ENCODE assay signal across 26 mouse cellular contexts in the genomic region with DNA sequence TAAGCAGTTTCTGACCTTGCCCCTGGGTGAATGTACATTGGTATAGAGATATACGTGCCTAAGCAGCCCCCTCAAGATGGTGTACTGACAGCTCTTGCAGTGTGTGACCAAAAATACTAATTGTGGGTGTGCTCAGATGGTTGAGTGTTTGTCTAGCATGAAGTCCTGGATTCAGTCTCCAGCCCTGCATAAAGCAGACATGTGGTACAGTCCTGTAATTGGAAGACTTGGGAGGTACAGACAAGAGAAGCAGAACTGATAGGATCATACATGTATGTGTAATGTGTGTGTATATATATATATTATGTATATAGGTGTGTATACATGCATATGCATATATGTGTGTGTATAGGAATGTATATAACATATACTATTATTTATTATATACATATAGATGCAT. TPM values are rescaled to one million over a fixed set of nuclear protein-coding genes. Genes with fewer than 3 reads are reported as not detected.
"Had no signal": no experiment of that assay in that cellular context is flagged by ENCODE, and none has a peak within 500 bp of the region (broad histone marks: within the 10 kb centered on the region; RNA-seq: fewer than 3 reads in every experiment).

No protein-coding gene starts in this region.

- H3K36me3 ChIP-seq: heart, embryonic 13.5 days; heart, embryonic 15.5 days; hindbrain, embryonic 12.5 days; kidney, embryonic 15.5 days; limb, embryonic 13.5 days; limb, embryonic 15.5 days had no signal

- H3K4me3 ChIP-seq: heart, adult 2 months; heart, embryonic 13.5 days; heart, embryonic 15.5 days; hindbrain, embryonic 12.5 days; kidney, embryonic 15.5 days; limb, embryonic 13.5 days; limb, embryonic 15.5 days had no signal

- DNase-seq: forebrain, postnatal 0 days; gastrocnemius, postnatal 14 days; gastrocnemius, postnatal 36 days; heart, adult 11 months; heart, adult 2 months; heart, postnatal 14 days; heart, postnatal 36 days; kidney, adult 11 months; kidney, adult 2 months; kidney, adult 9 months; kidney, postnatal 14 days; kidney, postnatal 36 days; layer of hippocampus, adult 9-11 months; layer of hippocampus, postnatal 36 days; left cerebral cortex, postnatal 4 days had no signal

- ATAC-seq: forebrain, postnatal 0 days; hindbrain, postnatal 0 days; intestine, embryonic 16.5 days had no signal

- H3K4me1 ChIP-seq: heart, embryonic 13.5 days; heart, embryonic 15.5 days; hindbrain, embryonic 12.5 days; kidney, embryonic 15.5 days; limb, embryonic 13.5 days; limb, embryonic 15.5 days had no signal

- H3K27ac ChIP-seq: heart, adult 2 months; heart, embryonic 13.5 days; heart, embryonic 15.5 days; hindbrain, embryonic 12.5 days; hindbrain, postnatal 0 days; kidney, embryonic 15.5 days; kidney, postnatal 0 days; limb, embryonic 13.5 days; limb, embryonic 15.5 days had no signal

- H3K4me2 ChIP-seq: heart, embryonic 11.5 days; heart, embryonic 13.5 days; heart, embryonic 15.5 days; hindbrain, embryonic 12.5 days; kidney, embryonic 15.5 days; limb, embryonic 13.5 days; limb, embryonic 15.5 days had no signal

- H3K27me3 ChIP-seq: heart, embryonic 13.5 days; heart, embryonic 15.5 days; hindbrain, embryonic 12.5 days; kidney, embryonic 15.5 days; limb, embryonic 13.5 days; limb, embryonic 15.5 days had no signal

- H3K9ac ChIP-seq: forebrain, postnatal 0 days; heart, embryonic 13.5 days; heart, embryonic 15.5 days; hindbrain, embryonic 12.5 days; kidney, embryonic 15.5 days; limb, embryonic 13.5 days; limb, embryonic 15.5 days had no signal

- H3K9me3 ChIP-seq: heart, embryonic 13.5 days; heart, embryonic 15.5 days; hindbrain, embryonic 12.5 days; kidney, embryonic 15.5 days; limb, embryonic 13.5 days; limb, embryonic 15.5 days had no signal

RNA-seq across cellular contexts. Expression of a gene that starts 32.4 kb away (rescaled TPM):
- polyA plus RNA-seq: limb, embryonic 11.5 days had no signal
